Mouse (Mus musculus): ENCODE measurements around the gene Mrps7. TPM values are rescaled to one million over a fixed set of nuclear protein-coding genes. Genes with fewer than 3 reads are reported as not detected.

Mrps7 gene
- total RNA-seq, 1 experiment from 2014 or later = 39.0 TPM

DNA sequence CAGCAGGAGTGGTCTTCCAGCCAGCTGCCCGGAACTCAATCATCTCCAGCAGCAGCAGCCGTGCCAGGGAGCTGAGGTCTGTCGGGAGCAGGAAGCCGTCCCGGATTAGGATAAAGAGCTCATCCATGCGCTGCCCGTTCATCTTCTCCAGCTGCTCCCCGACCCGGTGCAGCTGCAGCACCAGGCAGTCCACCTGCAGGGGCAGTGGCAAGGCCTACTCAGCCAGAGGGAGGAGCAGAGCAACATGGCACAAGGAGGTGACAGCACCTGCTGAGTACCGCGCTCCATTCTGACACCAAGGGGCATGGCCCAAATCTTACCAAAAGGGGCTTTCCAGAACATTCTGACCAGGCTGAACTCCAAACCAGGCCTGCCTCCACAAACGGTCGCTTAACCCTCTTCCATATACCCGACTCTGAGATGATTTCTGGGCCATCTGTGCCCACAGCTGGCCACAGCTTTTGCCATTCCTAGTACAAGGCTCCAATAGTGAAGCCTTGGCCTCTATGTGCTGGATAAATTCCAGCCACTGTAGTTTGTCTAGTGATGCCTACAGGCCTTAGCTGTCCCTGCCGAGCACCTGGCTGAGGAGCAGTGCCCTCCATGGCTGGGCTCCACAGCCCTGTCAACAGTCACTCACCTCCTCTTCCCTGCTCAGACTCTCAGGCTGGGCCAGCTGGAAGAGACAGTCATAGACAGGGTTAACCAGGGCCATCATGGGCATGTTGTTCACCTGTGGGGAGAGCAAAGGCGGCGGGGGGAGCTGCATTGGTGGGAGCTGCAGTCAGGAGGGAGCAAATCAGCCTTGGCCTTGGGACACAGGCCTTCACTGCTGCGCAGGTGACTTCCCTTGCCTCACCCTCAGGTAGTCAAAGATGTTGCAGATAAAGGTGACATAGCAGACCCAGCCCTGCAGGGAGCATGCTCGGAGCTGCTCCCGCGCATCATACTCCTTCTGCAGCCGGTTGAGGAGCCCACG is 5.0 kb downstream of the Mrps7 start:
- ATAC-seq (replicated peaks; ENCODE audit: low read depth, poor library complexity, severe bottlenecking) = no peak

DNA sequence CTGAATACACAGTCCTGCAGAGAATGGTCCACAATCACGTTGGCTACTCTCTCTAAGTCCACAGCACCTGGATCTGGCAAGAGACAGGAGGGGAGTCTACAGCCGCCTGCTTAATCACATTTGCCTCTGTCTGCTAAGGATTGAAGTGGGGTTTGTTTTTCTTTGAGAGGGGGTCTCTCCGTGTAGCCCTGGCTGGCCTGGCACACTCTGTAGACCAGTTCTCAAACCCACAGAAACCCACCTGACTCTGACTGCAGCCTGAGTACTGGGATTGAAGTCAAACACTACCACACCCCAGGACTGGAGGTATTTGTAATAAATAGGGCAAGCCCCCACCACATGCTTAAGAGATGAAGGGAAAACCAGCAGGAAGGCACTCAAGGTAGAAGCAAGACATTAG is 5.9 kb downstream of the Mrps7 start:
- no peak for ATAC-seq (replicated peaks; ENCODE audit: low read depth, poor library complexity, severe bottlenecking)

DNA sequence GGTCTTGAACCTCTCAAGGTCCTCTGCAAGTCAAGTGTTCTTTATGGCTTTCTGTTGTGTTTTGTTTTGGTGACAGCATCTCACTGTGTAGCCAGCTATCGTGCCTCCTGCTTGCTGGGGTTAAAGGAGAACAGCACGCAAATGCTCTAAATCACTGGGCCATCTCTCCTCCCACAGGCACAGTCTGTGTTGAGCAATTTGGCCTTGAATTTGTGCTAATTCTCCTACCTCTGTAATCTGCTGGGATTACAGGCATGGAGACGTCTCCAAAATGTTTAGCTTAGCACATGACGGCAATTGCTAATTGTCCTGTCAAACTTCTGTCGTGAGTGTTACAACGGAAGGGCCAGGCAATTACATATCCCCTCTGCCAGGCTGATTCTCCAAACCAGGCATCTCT is 7.4 kb downstream of the Mrps7 start:
- no peak for ATAC-seq (replicated peaks; ENCODE audit: low read depth, poor library complexity, severe bottlenecking)

DNA sequence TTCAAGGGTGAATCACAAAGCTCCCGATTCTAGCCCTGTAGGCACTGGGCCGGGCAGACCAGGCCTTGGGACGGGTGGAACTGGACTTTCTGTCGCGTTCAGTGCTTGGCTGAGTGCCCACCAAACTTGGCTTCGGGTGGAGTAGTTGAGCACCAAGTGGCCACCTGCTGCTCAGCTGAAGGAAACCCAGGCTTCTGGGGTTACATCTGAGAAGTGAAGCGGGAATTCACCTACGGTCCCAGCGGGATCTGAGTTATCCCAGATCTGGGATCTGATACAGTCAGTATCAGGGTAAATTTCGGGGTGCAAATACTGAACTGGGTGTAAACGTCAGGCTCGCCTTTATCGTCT is 8.3 kb downstream of the Mrps7 start:
- ATAC-seq (replicated peaks; ENCODE audit: low read depth, poor library complexity, severe bottlenecking) = peak; percentile 19

DNA sequence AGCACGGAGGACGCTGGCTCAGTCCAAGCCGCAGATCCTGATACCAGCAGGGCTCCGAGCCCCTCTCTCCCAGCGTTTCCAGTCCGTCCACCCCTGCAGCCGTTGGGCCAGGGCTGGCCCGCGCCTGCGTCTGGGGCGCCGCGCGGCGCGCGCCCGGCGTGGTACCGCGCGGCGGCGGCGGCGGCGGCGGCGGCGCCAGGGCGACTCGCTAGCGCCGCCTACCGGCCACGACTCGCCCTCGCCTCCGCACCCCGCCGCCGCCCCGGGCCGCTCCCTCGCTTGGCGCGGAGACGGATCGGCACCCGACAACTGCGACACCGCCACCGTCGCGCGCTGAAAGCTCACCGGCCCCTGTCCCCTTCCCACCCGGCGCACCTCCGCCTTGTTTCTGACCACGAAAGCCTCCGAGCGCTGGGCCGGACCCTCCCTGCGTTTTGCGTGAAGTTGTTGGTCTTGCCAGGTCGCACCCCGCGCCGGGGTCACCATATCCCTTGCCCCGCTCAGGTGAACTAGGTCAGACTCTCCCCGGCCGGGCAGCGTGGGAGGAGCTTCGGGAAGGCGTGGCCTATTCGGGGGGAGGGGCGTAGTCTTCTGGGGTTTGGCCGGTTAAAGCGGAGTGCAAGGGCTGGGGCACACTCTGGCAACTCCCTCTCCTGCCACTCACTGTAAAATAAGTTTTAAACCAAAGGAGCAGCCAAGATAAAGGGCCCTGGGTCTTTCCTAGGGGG is 8.8 kb downstream of the Mrps7 start, which contains the start of gene Mif4gd:
TSS of gene Mif4gd (minus strand) at position 560 of the 728 bp plus-strand sequence.
- ATAC-seq (replicated peaks; ENCODE audit: low read depth, poor library complexity, severe bottlenecking) = peak; percentile 84

DNA sequence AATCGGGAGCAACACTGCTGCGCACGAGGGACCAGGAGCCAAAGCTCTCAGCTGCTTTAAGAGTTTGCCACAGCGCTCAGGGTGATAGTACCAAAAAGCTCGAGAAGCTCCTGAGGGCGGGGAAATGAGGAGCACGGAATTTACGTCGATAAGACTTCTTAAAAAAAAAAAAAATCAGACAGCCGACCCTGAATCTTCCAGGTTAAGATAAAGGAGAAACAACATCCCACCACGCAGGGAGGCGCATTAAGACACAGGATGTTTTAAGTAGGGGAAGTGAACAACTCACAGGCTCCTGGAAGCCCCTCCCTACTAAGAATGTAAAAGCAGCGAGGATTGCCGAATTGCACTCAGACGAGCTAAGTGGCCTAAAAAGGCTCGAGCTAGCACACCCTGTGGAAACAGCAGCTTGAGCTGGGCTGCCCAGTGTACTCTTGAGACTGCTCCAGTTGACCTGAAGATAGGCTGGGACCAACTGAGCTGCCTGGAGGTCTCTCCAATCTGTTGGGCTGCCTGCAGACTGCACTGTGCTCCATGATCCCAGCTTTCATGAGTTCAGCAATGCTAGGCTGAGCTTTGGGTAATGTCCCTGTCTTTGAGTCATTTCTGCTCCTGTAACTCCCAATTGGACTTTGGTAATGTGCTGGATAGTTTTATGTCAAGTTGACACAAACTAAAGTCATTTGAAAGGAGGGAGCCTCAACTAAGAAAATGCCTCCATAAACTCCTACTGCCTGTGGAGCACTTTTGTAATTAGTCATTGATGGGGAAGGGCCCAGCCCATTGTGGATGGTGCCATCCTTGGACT is 9.6 kb downstream of the Mrps7 start:
- ATAC-seq (replicated peaks; ENCODE audit: low read depth, poor library complexity, severe bottlenecking) = peak; percentile 22

DNA sequence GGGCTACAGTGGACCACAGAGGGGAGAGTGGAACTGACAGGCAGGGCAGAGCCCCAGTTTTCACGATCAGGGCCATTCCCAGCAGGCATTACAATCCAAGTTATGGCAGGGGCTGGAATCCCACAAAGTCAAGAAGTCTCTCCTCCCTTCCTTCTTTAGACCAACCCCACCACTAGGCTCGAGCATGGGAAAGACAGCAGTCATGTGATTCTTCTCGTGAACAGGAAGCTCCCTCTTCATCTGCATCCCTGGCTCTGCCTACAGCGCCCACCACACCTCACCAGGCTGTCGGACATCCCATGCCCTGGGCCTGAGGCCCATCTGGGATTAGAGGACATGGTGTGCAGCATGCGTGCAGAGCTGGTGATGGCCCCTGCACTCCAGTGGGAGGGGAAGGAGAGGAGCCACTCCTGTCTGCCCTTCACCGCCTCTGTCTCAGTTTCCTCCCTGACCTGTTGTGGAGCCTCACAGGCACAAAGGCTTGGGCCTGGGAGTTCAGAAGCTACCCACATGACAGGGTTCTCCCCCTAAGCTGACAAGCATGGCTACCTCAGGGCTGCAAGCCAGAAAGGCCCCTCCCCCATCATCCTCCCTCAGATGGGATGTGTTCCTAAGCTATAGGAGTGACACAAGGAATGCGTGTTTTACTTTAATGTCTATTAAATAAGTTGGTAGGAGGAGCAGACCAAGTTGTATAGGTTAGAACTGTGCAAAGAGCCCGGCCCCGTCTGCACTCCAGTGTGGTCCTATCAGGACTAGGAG is 10.8 kb downstream of the Mrps7 start:
- ATAC-seq (replicated peaks; ENCODE audit: low read depth, poor library complexity, severe bottlenecking) = no peak

DNA sequence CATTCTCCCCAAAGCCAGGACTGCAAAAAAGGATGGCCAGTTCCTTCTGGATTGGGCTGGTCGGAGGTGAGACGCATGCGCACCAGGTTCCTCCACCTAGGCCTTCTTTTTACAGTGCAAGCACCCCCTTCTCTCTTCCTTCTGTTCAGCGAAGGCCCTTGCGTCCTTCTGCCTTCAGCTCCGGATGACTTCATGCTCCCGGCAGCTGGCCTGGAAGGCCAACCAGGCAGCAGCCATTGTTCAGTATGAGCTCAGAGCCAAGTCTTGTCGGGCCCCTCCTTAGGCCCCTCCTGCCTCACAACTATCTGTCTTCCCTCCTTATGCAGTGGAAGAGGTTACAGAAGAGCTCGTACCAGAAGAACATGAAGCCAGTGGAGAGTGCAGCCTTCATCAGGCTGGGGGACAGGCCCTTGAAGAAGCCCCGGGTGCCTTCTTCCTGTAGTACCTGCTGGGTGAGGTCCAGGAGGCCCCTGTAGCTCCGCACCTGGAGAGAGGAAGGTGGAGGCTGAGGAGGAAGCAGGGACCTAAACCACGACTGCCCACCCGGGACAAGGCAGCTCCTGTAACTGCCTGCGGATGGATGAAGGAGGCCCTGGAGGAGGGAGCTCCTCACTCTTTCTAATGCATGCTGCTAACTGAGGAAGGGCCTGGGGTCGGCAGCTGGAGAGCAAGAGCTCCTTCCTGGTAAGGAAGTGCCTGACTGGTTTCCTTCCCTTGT is 11.5 kb downstream of the Mrps7 start:
- ATAC-seq (replicated peaks; ENCODE audit: low read depth, poor library complexity, severe bottlenecking) = no peak

DNA sequence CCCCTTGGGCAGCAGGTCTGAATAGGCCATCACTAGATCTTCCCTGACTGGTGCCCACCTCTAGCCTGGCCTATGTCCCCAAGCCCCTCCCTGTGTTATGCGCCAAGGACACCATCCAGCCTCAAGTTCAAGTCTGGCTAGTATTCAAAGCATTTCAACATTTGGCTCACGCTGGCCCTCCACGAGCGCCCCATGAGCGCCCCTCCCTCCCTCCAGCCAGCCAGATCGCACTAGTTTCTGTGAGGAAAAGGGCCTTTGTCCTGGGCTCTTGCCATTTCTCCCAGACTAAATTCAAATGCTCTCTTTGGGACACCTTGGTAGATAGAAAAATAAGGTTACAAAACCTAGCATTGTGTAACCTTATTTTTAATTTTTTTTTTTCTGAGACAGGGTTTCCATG is 12.2 kb downstream of the Mrps7 start:
- ATAC-seq (replicated peaks; ENCODE audit: low read depth, poor library complexity, severe bottlenecking) = no peak

DNA sequence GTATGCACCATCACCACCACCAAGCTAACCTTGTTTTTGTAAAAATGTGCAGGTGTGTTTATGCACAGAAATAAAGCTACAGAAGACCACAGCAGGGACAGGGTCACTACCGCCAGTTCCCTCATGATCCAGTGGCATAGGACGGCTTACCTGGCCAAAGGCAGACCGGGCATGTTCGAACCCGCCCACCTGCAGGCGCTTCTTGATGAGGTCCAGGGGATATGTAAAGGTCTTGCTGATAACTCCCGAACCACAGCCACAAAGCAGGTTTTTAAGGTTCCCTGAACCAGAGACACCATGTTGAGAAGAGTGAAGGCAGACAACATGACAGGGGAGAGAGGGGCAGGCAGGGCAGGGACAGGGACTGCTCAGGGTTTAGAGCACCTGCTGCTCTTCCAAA is 12.6 kb downstream of the Mrps7 start:
- ATAC-seq (replicated peaks; ENCODE audit: low read depth, poor library complexity, severe bottlenecking) = no peak

DNA sequence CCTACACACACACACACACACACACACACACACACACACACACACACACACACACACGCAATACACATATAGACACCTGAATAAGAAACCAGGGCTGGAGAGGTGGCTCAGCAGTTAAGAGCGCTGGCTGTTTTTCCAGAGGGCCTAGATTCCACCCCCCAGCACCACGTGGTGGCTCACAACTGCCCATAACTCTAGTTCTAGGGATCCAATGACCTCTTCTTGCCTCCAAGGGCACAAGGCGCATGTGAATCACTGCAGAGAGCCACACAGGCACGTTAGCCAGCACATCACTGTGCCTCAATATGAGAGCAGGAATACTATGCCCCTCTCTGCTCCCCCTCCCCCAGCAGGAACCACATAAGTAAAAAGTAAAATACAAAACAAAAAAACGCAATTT is 13.2 kb downstream of the Mrps7 start:
- ATAC-seq (replicated peaks; ENCODE audit: low read depth, poor library complexity, severe bottlenecking) = no peak

DNA sequence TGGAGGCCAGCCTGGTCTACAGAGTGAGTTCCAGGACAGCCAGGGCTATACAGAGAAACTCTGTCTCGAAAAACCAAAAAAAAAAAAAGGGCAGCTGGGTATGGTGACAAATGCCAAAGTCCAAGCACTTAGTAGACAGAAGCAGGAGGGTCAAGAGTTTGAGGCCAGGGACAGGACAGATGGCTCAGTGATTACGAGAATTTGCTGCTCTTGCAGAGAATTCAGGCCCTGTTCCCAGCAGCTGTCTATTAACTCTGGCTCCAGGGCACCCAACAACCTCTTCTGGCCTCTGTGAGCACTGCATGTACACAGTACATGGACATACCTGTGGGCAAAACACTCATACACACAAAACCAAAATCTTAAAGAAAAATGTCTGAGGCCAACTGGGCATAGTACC is 14.3 kb downstream of the Mrps7 start:
- ATAC-seq (replicated peaks; ENCODE audit: low read depth, poor library complexity, severe bottlenecking) = no peak

DNA sequence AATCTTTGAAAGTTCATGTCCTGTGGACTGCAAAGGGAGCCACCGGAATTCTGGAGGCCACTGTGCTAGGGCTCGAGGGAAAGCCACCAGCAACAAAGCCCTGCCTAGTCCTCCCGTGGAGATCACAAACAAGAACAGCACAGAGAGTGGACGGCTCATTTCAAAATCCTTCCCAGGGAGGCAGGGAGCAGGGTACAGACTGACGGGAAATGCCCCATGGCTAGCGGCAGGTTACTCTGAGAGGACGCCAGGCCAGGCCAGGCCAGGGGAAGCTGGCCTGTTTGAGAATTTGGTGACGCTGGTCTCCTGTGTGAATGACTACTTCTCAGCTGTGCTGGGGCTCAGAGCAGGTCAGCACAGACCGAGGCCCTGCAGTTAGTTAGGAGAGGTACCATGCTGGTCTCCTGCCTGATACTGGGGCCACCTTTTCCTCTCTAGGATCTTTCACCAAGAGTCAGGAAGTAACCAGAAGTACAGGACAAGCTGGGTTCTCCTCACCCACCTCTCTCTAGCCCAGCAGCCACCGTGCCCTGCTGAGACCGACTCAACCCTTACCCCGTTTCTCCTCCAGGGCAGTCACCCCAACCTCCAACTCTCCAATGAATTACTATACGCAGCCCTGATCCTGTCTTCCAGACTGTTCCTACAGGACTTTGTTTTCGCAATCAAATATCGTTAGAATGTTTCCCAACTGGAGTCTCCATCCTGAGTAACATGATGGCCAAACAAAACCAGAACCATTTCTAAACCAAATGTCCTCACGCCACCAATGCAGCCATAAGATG is 15.2 kb downstream of the Mrps7 start:
- no peak for ATAC-seq (replicated peaks; ENCODE audit: low read depth, poor library complexity, severe bottlenecking)

DNA sequence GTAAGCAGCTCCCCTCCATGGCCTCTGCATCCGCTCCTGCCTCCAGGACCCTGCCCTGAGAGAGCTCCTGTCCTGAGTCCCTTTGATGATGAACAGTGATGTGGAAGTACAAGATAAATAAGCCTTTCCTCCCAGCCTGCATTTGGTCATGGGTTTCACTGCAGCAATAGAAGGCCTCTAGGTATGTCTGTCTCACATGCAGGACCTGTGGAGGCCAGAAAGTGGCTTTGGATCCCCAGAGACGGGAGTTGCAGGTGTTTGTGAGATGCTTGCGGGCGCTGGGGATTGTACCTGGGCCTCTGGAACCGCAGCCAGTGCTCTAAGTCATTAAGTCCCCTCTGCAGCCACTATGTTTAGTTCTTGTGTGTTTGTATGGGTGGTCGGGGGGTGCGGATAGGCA is 16.2 kb downstream of the Mrps7 start:
- no peak for ATAC-seq (replicated peaks; ENCODE audit: low read depth, poor library complexity, severe bottlenecking)

DNA sequence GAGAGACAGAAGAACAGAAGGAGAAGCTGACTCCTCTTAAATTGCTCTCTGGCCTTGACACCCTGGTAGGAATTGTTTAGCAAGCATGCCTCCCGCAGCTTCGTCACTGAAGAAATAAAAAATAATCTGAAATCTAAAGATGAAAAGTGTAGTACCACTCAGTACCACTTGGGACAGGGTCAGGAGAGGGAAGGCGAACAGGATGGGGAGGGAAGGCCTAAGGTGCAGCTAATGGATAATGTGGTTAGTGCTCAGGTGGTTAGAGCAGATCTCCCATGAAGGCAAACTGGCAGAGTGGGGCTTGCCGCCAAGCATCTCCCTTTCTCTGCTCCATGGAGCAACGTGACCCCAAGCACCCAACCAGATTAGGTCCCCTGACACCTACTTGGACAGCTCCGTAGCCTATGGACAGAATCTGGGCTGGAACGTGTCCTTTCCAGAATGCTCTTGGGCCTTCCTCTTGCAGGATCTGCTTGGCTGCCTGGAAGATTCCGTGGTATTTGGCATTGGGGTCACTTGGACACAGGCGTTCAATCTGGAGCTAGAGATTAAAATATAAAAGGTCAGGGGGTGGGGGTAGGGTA is 19.9 kb downstream of the Mrps7 start:
- 0 out of 2 replicates have a peak, but pooled peaks have one; percentile 17 for ATAC-seq (replicated peaks; ENCODE audit: low read depth, poor library complexity, severe bottlenecking)

DNA sequence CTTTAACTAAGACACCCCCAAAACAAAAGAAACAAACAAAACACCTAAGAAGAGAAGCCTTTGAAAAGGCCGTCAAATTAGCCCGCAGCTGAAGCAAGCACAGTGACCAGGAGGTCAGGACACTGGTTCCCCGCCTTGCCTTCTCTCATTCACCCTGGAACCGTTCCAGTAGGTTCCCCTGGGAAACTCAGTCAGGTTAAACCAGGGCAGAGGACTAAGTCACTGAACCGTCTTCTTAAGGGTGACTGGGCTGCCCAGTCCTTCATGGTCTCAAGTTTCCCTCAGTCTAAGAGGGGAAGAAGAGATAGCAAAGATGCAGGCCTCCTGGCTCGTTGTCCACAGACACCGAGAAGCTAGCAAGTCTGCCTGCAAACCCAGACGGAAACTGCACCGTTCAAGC is 22.2 kb downstream of the Mrps7 start:
- no peak for ATAC-seq (replicated peaks; ENCODE audit: low read depth, poor library complexity, severe bottlenecking)

DNA sequence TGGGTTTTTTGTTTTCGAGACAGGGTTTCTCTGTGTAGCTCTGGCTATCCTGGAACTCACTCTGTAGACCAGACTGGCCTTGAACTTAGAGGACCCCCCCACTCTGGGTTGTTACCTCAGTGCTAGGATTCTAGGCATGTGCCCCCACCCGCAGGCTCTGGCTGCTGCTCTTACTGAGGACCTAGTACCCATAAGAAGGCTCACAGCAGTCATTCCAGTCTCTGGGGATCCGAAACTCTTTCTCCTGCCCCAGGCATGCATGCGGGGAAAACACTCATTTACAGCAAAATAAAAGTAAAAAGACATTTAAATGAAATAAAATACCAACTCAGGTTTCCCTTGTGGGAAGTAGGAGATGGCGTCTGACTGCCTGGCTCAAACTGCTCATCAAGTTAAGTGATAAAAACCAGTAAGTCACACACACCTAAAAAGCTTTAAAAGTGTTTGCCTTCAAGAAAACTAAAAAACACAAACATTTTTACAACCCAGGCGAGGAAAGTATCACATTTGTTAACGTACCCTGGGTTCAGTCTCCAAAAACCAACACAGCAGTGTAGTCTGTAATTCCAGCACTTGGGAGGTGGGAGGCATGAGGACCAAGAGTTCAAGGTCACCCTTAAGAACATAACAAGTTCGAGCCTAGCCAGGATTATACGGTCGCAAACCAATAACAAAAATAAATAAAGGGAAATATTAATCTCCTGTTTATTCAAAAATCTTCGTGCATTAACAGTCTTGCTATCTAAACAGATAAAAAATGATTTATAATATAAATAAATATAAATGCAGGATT is 23.3 kb downstream of the Mrps7 start:
- ATAC-seq (replicated peaks; ENCODE audit: low read depth, poor library complexity, severe bottlenecking) = no peak
